Mouse (Mus musculus) heart, postnatal 0 days (tissue): ENCODE data around the gene Olfr1143. TPM values are rescaled to one million over a fixed set of nuclear protein-coding genes. Genes with fewer than 3 reads are reported as not detected.

Source experiments
- ATAC-seq: fragments of 200-750 bp; cut with Nextera tagmentation; 2 replicates; pipeline ENCODE4 v1.8.0; 2017; ENCODE audit warnings: low read depth, moderate number of reproducible peaks, moderate library complexity; ENCODE audit not compliant: insufficient read depth
- DNase-seq: peaks from one replicate; pipeline ENCODE4 v3.0.0-alpha.2; 2016; ENCODE audit warnings: low spot score
- H3K27ac ChIP-seq: fragments of 300-500 bp; sonication (generic); 2 replicates; pipeline ENCODE4 v1.5.1; 2014; ENCODE audit warnings: low read depth, mild to moderate bottlenecking
- H3K27me3 ChIP-seq: fragments of 300-500 bp; sonication (generic); 2 replicates; pipeline ENCODE4 v1.6.1; 2014; ENCODE audit warnings: low read length, mixed read lengths; ENCODE audit not compliant: control insufficient read depth, insufficient read depth
- H3K36me3 ChIP-seq: fragments of 300-500 bp; sonication (generic); replicated peaks from 2 replicates; pipeline ENCODE4 v1.6.1; 2014; ENCODE audit warnings: low read length, mixed read lengths; ENCODE audit not compliant: control insufficient read depth, insufficient read depth
- H3K4me1 ChIP-seq: fragments of 300-500 bp; sonication (generic); 2 replicates; pipeline ENCODE4 v1.6.1; 2014; ENCODE audit warnings: antibody characterized with exemption; ENCODE audit not compliant: control insufficient read depth, insufficient read depth
- H3K4me2 ChIP-seq: fragments of 300-500 bp; sonication (generic); 2 replicates; pipeline ENCODE4 v1.6.1; 2014; ENCODE audit warnings: low read depth, mild to moderate bottlenecking, low read length, moderate library complexity
- H3K4me3 ChIP-seq: fragments of 300-500 bp; sonication (generic); 2 replicates; pipeline ENCODE4 v1.5.1; 2014; ENCODE audit warnings: low read depth, low read length
- H3K9ac ChIP-seq: fragments of 300-500 bp; sonication (generic); replicated peaks from 2 replicates; pipeline ENCODE4 v1.6.1; 2014; ENCODE audit warnings: low read depth, low read length, mixed read lengths
- H3K9me3 ChIP-seq: fragments of 300-500 bp; sonication (generic); replicated peaks from 2 replicates; pipeline ENCODE4 v1.6.1; 2016; ENCODE audit warnings: low read length; ENCODE audit not compliant: control insufficient read depth
- CTCF ChIP-seq: IDR thresholded peaks from 2 replicates; pipeline ENCODE4 v1.5.1; 2016; ENCODE audit warnings: antibody characterized with exemption, control low read depth, low read depth
- EP300 ChIP-seq: IDR thresholded peaks from 2 replicates; pipeline ENCODE4 v1.6.1; 2016; ENCODE audit warnings: antibody characterized with exemption, low read depth
- WGBS: fragments of 180-500 bp; shearing (Covaris S2); extraction: QIAGEN DNeasy Blood & Tissue Kit; methylation state at CpG from one replicate; pipeline ENCODE4 v1.1.7; 2014; 5-methylcytosine and 5-hydroxymethylcytosine counted together
- polyA plus RNA-seq: library from polyadenylated mRNA; unstranded; fragments of >200 nt; fragmentation: Nextera tagmentation; extraction: Ambion mirVana; gene quantifications from 2 replicates; pipeline ENCODE4 v1.2.1, GENCODE M21; 2015
- total RNA-seq: library from RNA; depleted of rRNA; stranded (reverse); fragments of >200 nt; gene quantifications from 2 replicates; pipeline ENCODE4 v1.2.3, GENCODE M21; 2014; ENCODE audit warnings: low replicate concordance; rRNA removed

The Olfr1143 gene
- total and polyA plus RNA-seq, 2 experiments from 2014 or later: not detected

DNA sequence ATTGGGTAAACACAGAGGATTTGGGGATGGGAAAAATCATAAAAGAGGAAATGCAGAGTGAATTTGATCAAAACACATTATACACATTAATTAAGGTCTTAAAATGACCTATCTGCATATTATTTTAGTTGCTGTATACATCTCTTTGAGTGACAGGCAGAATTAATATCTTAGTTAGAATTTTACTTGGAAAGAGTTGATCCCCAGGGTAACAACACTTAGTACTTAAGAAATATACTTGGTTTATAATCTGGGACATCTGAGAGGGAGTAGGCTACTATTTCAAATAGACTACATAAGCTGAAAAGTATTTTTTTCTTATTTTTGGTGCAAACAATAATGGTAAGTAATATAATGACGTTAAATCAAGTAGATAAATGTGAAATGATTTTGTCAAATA is 43.3 kb downstream of the Olfr1143 start, which contains the start of gene Olfr1150-ps1:
Gene Olfr1150-ps1 (plus strand): TSS at position 301 of the 400 bp plus-strand sequence.
- H3K27me3 ChIP-seq: no peaks in the 10 kb centered on the region
- no peak for ATAC-seq
- TF ChIP-seq CTCF (no peak), EP300 (no peak)
- H3K27ac ChIP-seq: no peak within 1 kb of the TSS
- H3K9me3 ChIP-seq: no peaks in the 10 kb centered on the region
- 54% methylated on average over 1 of the region's 1 CpGs for WGBS
- H3K4me2 ChIP-seq: no peak within 1 kb of the TSS
- DNase-seq: no peak
- no peaks in the 10 kb centered on the region for H3K36me3 ChIP-seq
- H3K4me3 ChIP-seq: no peak within 1 kb of the TSS
- H3K4me1 ChIP-seq: no peaks in the 10 kb centered on the region
- no peak within 1 kb of the TSS for H3K9ac ChIP-seq

Other genes starting within 250 kb of the Olfr1143 start
- gene Olfr1129, start 226.7 kb upstream of the Olfr1143 start, total RNA-seq: not detected in 2 replicates
- not detected in 2 replicates for gene Olfr1129, start 226.7 kb upstream of the Olfr1143 start, polyA plus RNA-seq
- not detected in 2 replicates for gene Olfr1130, start 194.4 kb upstream of the Olfr1143 start, total RNA-seq
- not detected in 2 replicates for gene Olfr1130, start 194.4 kb upstream of the Olfr1143 start, polyA plus RNA-seq
- gene Olfr1131, start 173.5 kb upstream of the Olfr1143 start, total RNA-seq: not detected in 2 replicates
- not detected in 2 replicates for gene Olfr1131, start 173.5 kb upstream of the Olfr1143 start, polyA plus RNA-seq
- gene Olfr1132, start 163.1 kb upstream of the Olfr1143 start, total RNA-seq: not detected in 2 replicates
- gene Olfr1132, start 163.1 kb upstream of the Olfr1143 start, polyA plus RNA-seq: not detected in 2 replicates
- not detected in 2 replicates for gene Olfr1133, start 153.2 kb upstream of the Olfr1143 start, total RNA-seq
- not detected in 2 replicates for gene Olfr1133, start 153.2 kb upstream of the Olfr1143 start, polyA plus RNA-seq
- not detected in 2 replicates for gene Olfr1134, start 142.1 kb upstream of the Olfr1143 start, total RNA-seq
- gene Olfr1134, start 142.1 kb upstream of the Olfr1143 start, polyA plus RNA-seq: not detected in 2 replicates
- gene Olfr1135, start 126.9 kb upstream of the Olfr1143 start, total RNA-seq: not detected in 2 replicates
- not detected in 2 replicates for gene Olfr1135, start 126.9 kb upstream of the Olfr1143 start, polyA plus RNA-seq
- not detected in 2 replicates for gene Olfr1136, start 106.6 kb upstream of the Olfr1143 start, total RNA-seq
- not detected in 2 replicates for gene Olfr1136, start 106.6 kb upstream of the Olfr1143 start, polyA plus RNA-seq
- not detected in 2 replicates for gene Olfr1137, start 87.4 kb upstream of the Olfr1143 start, total RNA-seq
- not detected in 2 replicates for gene Olfr1137, start 87.4 kb upstream of the Olfr1143 start, polyA plus RNA-seq
- gene Olfr1138, start 60.6 kb upstream of the Olfr1143 start, total RNA-seq: not detected in 2 replicates
- gene Olfr1138, start 60.6 kb upstream of the Olfr1143 start, polyA plus RNA-seq: not detected in 2 replicates
- not detected in 2 replicates for gene Olfr1140, start 56.8 kb upstream of the Olfr1143 start, total RNA-seq
- not detected in 2 replicates for gene Olfr1140, start 56.8 kb upstream of the Olfr1143 start, polyA plus RNA-seq
- gene Olfr1141, start 46.6 kb upstream of the Olfr1143 start, total RNA-seq: not detected in 2 replicates
- gene Olfr1141, start 46.6 kb upstream of the Olfr1143 start, polyA plus RNA-seq: not detected in 2 replicates
- not detected in 2 replicates for gene Olfr152, start 21.1 kb upstream of the Olfr1143 start, total RNA-seq
- not detected in 2 replicates for gene Olfr152, start 21.1 kb upstream of the Olfr1143 start, polyA plus RNA-seq
- not detected in 2 replicates for gene Olfr1145, start 9.2 kb downstream of the Olfr1143 start, total RNA-seq
- not detected in 2 replicates for gene Olfr1145, start 9.2 kb downstream of the Olfr1143 start, polyA plus RNA-seq
- gene Olfr1148, start 29.9 kb downstream of the Olfr1143 start, total RNA-seq: not detected in 2 replicates
- not detected in 2 replicates for gene Olfr1148, start 29.9 kb downstream of the Olfr1143 start, polyA plus RNA-seq
- not detected in 2 replicates for gene Olfr1150-ps1, start 43.4 kb downstream of the Olfr1143 start, total RNA-seq
- gene Olfr1150-ps1, start 43.4 kb downstream of the Olfr1143 start, polyA plus RNA-seq: not detected in 2 replicates
- not detected in 2 replicates for gene Olfr1151, start 55.3 kb downstream of the Olfr1143 start, total RNA-seq
- not detected in 2 replicates for gene Olfr1151, start 55.3 kb downstream of the Olfr1143 start, polyA plus RNA-seq
- gene Olfr1152, start 65.9 kb downstream of the Olfr1143 start, total RNA-seq: not detected in 2 replicates
- not detected in 2 replicates for gene Olfr1152, start 65.9 kb downstream of the Olfr1143 start, polyA plus RNA-seq
- gene Olfr1153, start 94.4 kb downstream of the Olfr1143 start, total RNA-seq: not detected in 2 replicates
- gene Olfr1153, start 94.4 kb downstream of the Olfr1143 start, polyA plus RNA-seq: not detected in 2 replicates
- not detected in 2 replicates for gene Olfr1154, start 104.6 kb downstream of the Olfr1143 start, total RNA-seq
- not detected in 2 replicates for gene Olfr1154, start 104.6 kb downstream of the Olfr1143 start, polyA plus RNA-seq
- not detected in 2 replicates for gene Olfr1155, start 144.5 kb downstream of the Olfr1143 start, total RNA-seq
- not detected in 2 replicates for gene Olfr1155, start 144.5 kb downstream of the Olfr1143 start, polyA plus RNA-seq
- gene Olfr1156, start 152.5 kb downstream of the Olfr1143 start, total RNA-seq: not detected in 2 replicates
- not detected in 2 replicates for gene Olfr1156, start 152.5 kb downstream of the Olfr1143 start, polyA plus RNA-seq
- gene Olfr1157, start 167.7 kb downstream of the Olfr1143 start, total RNA-seq: not detected in 2 replicates
- gene Olfr1157, start 167.7 kb downstream of the Olfr1143 start, polyA plus RNA-seq: not detected in 2 replicates
- not detected in 2 replicates for gene Olfr74, start 174.1 kb downstream of the Olfr1143 start, total RNA-seq
- not detected in 2 replicates for gene Olfr74, start 174.1 kb downstream of the Olfr1143 start, polyA plus RNA-seq
- not detected in 2 replicates for gene Olfr1158, start 189.5 kb downstream of the Olfr1143 start, total RNA-seq
- not detected in 2 replicates for gene Olfr1158, start 189.5 kb downstream of the Olfr1143 start, polyA plus RNA-seq
- gene Olfr1160, start 207.7 kb downstream of the Olfr1143 start, total RNA-seq: not detected in 2 replicates
- not detected in 2 replicates for gene Olfr1160, start 207.7 kb downstream of the Olfr1143 start, polyA plus RNA-seq
- gene Olfr1161, start 222.2 kb downstream of the Olfr1143 start, total RNA-seq: not detected in 2 replicates
- not detected in 2 replicates for gene Olfr1161, start 222.2 kb downstream of the Olfr1143 start, polyA plus RNA-seq
- gene Olfr73, start 237.1 kb downstream of the Olfr1143 start, total RNA-seq: not detected in 2 replicates
- gene Olfr73, start 237.1 kb downstream of the Olfr1143 start, polyA plus RNA-seq: not detected in 2 replicates